Mouse (Mus musculus) hindbrain, embryonic 13.5 days (tissue): ENCODE data around the gene Sv2b. TPM values are rescaled to one million over a fixed set of nuclear protein-coding genes. Genes with fewer than 3 reads are reported as not detected.
A peak's percentile ranks its signal among the peaks of the same experiment; 100 is the strongest.

Source experiments
- ATAC-seq: fragments of 200-750 bp; cut with Nextera tagmentation; 2 replicates; pipeline ENCODE4 v1.8.0; 2017; ENCODE audit warnings: moderate TSS enrichment; ENCODE audit not compliant: low FRiP score
- H3K27ac ChIP-seq: fragments of 300-500 bp; sonication (generic); 2 replicates; pipeline ENCODE4 v1.5.1; 2015; ENCODE audit warnings: inconsistent platforms, mild to moderate bottlenecking, moderate library complexity
- H3K27me3 ChIP-seq: fragments of 300-500 bp; sonication (generic); 2 replicates; pipeline ENCODE4 v1.6.1; 2015; ENCODE audit warnings: mild to moderate bottlenecking, inconsistent platforms
- H3K36me3 ChIP-seq: fragments of 300-500 bp; sonication (generic); 2 replicates; pipeline ENCODE4 v1.6.1; 2015; ENCODE audit warnings: mild to moderate bottlenecking, inconsistent platforms
- H3K4me1 ChIP-seq: fragments of 300-500 bp; sonication (generic); replicated peaks from 2 replicates; pipeline ENCODE4 v1.6.1; 2015; ENCODE audit warnings: inconsistent platforms
- H3K4me2 ChIP-seq: fragments of 300-500 bp; sonication (generic); 2 replicates; pipeline ENCODE4 v1.6.1; 2015; ENCODE audit warnings: inconsistent platforms, mild to moderate bottlenecking, moderate library complexity
- H3K4me3 ChIP-seq: fragments of 300-500 bp; sonication (generic); 2 replicates; pipeline ENCODE4 v1.5.1; 2015; ENCODE audit warnings: mild to moderate bottlenecking, inconsistent platforms
- H3K9ac ChIP-seq: fragments of 300-500 bp; sonication (generic); 2 replicates; pipeline ENCODE4 v1.6.1; 2015; ENCODE audit warnings: mild to moderate bottlenecking, inconsistent platforms
- H3K9me3 ChIP-seq: fragments of 300-500 bp; sonication (generic); 2 replicates; pipeline ENCODE4 v1.6.1; 2016; ENCODE audit warnings: inconsistent platforms
- WGBS: fragments of 180-500 bp; shearing (Covaris S2); methylation state at CpG from one replicate; pipeline ENCODE4 v1.1.7; 2015; 5-methylcytosine and 5-hydroxymethylcytosine counted together
- polyA plus RNA-seq: library from polyadenylated mRNA; unstranded; fragments of >200 nt; fragmentation: Nextera tagmentation; extraction: Ambion mirVana; gene quantifications from 2 replicates; pipeline ENCODE4 v1.2.1, GENCODE M21; 2015

Sv2b gene
- polyA plus RNA-seq, 1 experiment from 2014 or later = 8.9 TPM

DNA sequence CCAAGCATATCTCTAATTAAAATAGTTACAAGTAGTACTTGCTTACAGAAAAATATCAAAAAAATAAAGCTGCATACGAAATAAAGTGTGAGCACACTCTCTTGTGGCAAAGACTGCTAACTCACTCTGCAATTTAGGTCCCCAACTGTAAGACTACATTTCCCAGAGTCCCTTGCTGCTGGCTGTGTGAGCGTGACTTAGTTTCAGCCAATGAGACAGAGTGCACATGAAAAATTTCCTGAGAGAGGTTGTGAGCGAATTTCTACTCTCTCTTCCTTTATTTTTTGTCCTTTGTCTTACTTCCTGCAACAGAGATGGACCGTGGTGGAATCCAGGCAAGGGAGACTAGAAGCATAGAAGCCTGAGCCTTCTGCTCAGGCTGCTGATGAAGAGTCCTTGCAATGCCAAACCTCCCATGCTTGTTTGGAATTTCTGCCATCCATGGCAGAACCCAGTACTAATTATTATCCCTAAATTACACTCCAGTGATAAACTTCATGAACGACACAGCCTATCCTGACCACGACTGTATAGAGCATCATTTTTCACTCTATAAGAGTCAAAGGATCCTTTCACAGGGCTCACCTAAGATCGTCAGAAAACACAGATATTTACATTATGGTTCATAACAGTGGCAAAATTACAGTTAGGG lies 190.9 kb downstream of the Sv2b start:
- Histone ChIP-seq H3K9me3 (no peaks in the 10 kb centered on the region), H3K36me3 (no peaks in the 10 kb centered on the region), H3K9ac (0 out of 2 replicates have a peak overlapping the region, but pooled peaks have one; percentile 53), H3K27ac (peak overlapping the region; percentile 67), H3K4me1 (peaks cover 14% of the 10 kb centered on the region), H3K4me2 (peak overlapping the region; percentile 55), H3K4me3 (peak overlapping the region; percentile 30), H3K27me3 (no peaks in the 10 kb centered on the region)
- 41% methylated on average over 7 of the region's 7 CpGs for WGBS
- peak; percentile 81 for ATAC-seq

DNA sequence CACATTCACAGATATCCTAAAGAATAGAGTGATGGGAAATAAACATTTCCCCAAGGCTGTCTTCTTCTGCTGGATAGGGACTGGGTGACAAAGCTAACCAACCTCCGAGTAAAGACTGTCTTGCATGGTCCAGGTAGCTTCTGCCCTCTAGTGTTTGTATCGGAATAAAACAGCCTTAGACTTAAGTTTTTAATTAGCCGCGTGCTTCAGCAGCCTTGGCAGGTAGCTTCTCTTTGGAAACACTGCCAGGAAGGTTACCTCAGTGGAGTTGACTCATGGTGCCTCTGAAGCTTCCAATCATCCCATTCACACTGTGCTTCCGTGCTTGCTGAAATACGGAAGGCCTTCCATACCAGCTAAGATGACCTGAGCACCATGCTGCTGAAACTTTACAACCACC lies 198.4 kb downstream of the Sv2b start:
- no peak overlapping the region for H3K9ac ChIP-seq
- H3K27ac ChIP-seq = no peak overlapping the region
- H3K4me1 ChIP-seq = peaks cover 5% of the 10 kb centered on the region; the same call in 1 of the 2 replicates
- H3K4me2 ChIP-seq = no peak overlapping the region
- no peaks in the 10 kb centered on the region for H3K9me3 ChIP-seq
- WGBS = 14% methylated on average over 6 of the region's 6 CpGs
- no peak overlapping the region for H3K4me3 ChIP-seq
- H3K36me3 ChIP-seq = no peaks in the 10 kb centered on the region
- ATAC-seq = no peak
- no peaks in the 10 kb centered on the region for H3K27me3 ChIP-seq

DNA sequence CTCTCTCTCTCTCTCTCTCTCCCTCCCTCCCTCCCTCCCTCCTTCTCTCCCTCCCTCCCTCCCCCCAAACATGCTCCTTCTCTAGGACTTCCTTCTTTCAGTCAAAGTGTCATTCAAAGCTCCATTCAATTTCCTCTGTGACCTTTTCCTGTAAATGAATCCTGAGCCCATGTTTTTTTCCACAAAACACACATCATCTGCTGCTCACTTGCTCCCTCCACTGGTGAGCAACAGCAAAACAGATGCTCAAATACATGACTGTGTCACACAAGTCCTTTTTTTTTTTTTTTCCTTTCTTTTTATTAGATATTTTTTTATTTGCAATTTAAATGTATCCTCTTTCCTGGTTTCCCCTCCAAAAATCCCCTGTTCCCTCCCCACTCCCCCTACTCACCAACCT lies 201.6 kb downstream of the Sv2b start:
- peaks cover 6% of the 10 kb centered on the region; the same call in 1 of the 2 replicates for H3K4me1 ChIP-seq
- H3K9me3 ChIP-seq = no peaks in the 10 kb centered on the region
- H3K36me3 ChIP-seq = no peaks in the 10 kb centered on the region
- H3K4me3 ChIP-seq = no peak overlapping the region
- no peaks in the 10 kb centered on the region for H3K27me3 ChIP-seq
- H3K9ac ChIP-seq = no peak overlapping the region
- no peak overlapping the region for H3K4me2 ChIP-seq
- no peak overlapping the region for H3K27ac ChIP-seq
- no peak for ATAC-seq

DNA sequence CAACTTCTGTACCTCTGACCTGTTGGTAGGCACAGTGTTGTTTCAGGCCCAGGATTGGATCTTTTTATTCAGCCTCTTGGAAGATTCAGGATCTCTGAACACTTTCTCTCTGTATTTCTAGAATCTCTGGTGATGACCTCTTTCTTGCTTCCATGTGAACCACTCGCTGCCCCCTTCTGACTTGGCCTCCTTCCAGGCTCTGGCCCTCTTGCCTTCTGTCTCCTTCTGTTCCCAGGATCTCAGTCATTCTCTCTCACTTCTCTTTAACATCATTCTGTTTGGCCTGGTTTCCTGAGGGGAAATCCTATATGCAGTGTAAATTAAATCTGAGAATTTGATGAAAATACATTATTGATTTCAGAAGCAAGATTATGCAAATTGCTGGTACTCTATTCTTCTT lies 205.2 kb downstream of the Sv2b start:
- no peaks in the 10 kb centered on the region for H3K27me3 ChIP-seq
- peaks cover 10% of the 10 kb centered on the region; the same call in 1 of the 2 replicates for H3K4me1 ChIP-seq
- no peak for ATAC-seq
- 48% methylated on average over 1 of the region's 1 CpGs for WGBS
- H3K36me3 ChIP-seq = no peaks in the 10 kb centered on the region
- no peak overlapping the region for H3K9ac ChIP-seq
- H3K4me3 ChIP-seq = no peak overlapping the region
- H3K4me2 ChIP-seq = no peak overlapping the region
- H3K27ac ChIP-seq = no peak overlapping the region
- H3K9me3 ChIP-seq = no peaks in the 10 kb centered on the region

DNA sequence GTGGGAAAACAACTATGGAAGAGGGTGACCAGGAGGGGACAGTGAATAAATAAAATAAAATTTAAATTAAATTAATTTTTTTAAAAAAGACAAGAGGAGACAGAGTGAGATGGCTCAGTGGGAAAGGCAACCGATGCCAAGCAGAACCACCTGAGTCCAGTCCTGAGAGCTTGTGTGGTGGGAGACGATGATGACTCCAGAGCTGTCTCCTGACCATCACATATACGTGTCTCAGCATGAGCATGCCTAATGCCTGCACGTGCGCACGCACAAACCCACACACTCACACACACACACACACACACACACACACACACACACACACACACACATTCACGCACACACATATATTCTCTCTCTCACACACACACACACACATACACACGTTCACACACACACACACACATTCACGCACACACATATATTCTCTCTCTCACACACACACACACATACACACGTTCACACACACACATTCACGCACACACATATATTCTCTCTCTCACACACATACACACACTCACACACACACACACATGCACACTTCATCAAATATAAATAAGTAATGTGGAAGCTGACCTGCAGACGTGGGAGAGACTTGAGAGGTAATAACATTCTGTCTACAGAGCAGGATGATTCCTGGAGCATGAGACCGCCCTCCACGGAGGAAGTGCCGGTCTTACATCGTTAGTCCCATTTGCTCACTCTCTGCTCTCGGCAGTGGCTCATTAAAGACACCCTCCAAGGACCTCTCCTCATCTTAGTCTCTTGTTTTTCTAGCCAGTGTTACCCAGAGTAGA lies 206.3 kb downstream of the Sv2b start:
- H3K4me1 ChIP-seq = peaks cover 10% of the 10 kb centered on the region; the same call in 1 of the 2 replicates
- no peak overlapping the region for H3K4me3 ChIP-seq
- H3K9me3 ChIP-seq = no peaks in the 10 kb centered on the region
- H3K36me3 ChIP-seq = no peaks in the 10 kb centered on the region
- 72% methylated on average over 17 of the region's 17 CpGs for WGBS
- H3K27ac ChIP-seq = peak overlapping the region; percentile 66; the same call in 1 of the 2 replicates
- no peak overlapping the region for H3K4me2 ChIP-seq
- peak; percentile 52; the same call in 1 of the 2 replicates for ATAC-seq
- H3K9ac ChIP-seq = no peak overlapping the region
- H3K27me3 ChIP-seq = no peaks in the 10 kb centered on the region

DNA sequence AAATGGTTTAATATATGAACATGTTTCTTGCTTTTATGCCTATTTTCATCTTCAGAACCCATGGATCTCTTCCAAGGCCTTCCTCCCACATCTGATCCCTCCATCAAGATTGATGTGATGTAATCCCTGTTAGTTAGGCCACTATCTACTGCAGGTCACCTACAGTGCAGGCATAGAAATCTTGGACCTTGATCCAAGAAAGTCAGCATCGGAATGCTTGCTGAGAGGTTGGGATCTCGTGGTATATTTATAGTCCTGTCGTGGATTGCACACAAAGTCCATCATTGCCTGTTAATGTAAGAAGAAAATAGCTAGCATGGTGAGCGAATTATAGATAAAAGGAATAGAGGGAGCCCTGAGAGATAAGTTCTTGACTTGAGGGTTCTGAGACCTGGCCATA lies 223.6 kb downstream of the Sv2b start:
- no peaks in the 10 kb centered on the region for H3K9me3 ChIP-seq
- H3K36me3 ChIP-seq = no peaks in the 10 kb centered on the region
- WGBS = 89% methylated on average over 4 of the region's 4 CpGs
- no peak overlapping the region for H3K9ac ChIP-seq
- no peak overlapping the region for H3K4me2 ChIP-seq
- H3K4me3 ChIP-seq = no peak overlapping the region
- no peaks in the 10 kb centered on the region for H3K27me3 ChIP-seq
- H3K4me1 ChIP-seq = no peaks in the 10 kb centered on the region
- ATAC-seq = no peak
- H3K27ac ChIP-seq = no peak overlapping the region

DNA sequence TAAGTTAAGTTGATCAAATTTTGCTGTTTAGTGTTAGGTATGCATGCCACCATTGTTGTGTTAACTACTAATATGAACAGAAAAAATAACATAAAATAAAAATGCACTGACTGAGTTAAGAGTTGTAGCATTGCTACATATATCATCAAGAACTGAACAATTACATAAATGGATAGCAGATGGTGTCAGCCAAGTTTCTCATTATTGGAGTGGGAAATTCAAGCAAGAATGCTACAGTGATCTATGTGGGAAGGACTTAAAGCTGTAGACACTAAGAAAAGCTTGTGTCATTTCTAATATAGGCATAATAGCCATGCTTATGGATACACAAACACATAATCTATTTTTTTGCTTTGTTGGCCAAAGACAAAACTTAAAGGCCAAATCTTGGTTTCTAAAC lies 228.9 kb downstream of the Sv2b start:
- H3K4me3 ChIP-seq = no peak overlapping the region
- no peak overlapping the region for H3K4me2 ChIP-seq
- H3K9ac ChIP-seq = no peak overlapping the region
- H3K36me3 ChIP-seq = no peaks in the 10 kb centered on the region
- H3K27ac ChIP-seq = no peak overlapping the region
- H3K4me1 ChIP-seq = 0 out of 2 replicates have a peak, but pooled peaks cover 4% of the 10 kb centered on the region
- H3K9me3 ChIP-seq = no peaks in the 10 kb centered on the region
- no peak for ATAC-seq
- H3K27me3 ChIP-seq = no peaks in the 10 kb centered on the region

DNA sequence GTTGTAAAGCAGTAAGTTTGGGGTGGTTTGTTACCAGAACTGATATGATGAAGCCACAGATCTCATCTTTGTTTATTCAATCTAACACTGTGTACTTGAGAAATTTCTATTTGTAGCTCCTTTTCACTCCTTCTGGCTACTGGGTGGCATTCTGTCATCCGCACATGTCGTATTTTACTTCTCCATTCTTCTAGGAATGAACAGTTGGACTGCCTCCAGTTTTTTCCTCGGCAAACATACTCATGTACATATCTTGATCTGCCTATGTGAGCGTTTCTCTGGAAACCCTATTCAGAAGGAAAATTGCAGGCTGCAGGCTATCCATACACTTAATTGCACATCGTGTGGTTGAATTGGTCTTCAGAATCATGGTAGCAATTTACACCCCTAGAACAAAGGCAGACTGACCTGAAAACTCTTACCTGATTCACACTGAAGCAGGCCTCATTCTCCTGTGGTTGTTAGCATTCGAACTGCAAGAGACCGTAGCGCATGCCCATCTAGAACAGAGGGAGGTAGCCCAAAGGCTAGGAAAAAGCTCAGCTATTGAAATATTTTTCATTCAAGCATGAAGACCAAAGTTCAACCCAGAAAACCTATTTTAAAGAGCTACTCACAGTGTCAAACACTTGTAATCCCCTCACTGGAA lies 231.4 kb downstream of the Sv2b start:
- Histone ChIP-seq H3K9me3 (no peaks in the 10 kb centered on the region), H3K36me3 (no peaks in the 10 kb centered on the region), H3K4me3 (no peak overlapping the region), H3K9ac (no peak overlapping the region), H3K4me2 (no peak overlapping the region), H3K4me1 (0 out of 2 replicates have a peak, but pooled peaks cover 4% of the 10 kb centered on the region), H3K27me3 (no peaks in the 10 kb centered on the region), H3K27ac (no peak overlapping the region)
- ATAC-seq = no peak
- 71% methylated on average over 8 of the region's 8 CpGs for WGBS

Other genes with a start within 250 kb of the Sv2b start
- 19.4 and 20.8 TPM in 2 replicates for gene Akap13, start 146.3 kb upstream of the Sv2b start, polyA plus RNA-seq